Mouse (Mus musculus) adrenal gland, adult 18-20 months (tissue): ENCODE measurements around the gene Rimkla. TPM values are rescaled to one million over a fixed set of nuclear protein-coding genes. Genes with fewer than 3 reads are reported as not detected.

Source experiments
- DNase-seq, 2 experiments: peaks; one replicate each; pipeline ENCODE4 v3.0.0; 2021 to 2022; ENCODE audit warnings: low spot score in 2 of 2
- total RNA-seq, 2 experiments: library from RNA; stranded (reverse); gene quantifications; 1 replicate in 1 of 2; 2 replicates in 1 of 2; pipeline ENCODE4 v1.2.3; 2021

Rimkla gene
- total RNA-seq, 2 experiments from 2014 or later: 0.10 to 0.13 TPM

DNA sequence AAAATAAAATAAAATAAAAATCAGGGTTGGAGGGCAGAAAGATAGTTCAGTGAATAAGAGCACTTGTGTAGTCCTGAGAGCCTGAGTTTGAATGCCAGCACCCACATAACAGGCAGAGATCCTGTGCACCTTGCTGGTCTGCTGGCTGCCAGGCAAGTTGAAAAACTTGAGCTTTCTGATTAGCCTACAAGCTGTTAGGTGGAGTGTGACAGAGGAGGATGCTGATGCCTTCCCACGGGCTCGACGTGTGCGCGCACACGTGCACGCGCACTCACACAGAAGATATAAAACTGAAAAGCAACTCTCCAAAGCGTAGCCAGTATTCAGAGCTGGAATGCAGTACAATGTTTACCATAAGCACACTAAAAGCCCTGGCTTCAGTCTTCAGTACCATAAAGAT lies 19.9 kb downstream of the Rimkla start:
- DNase-seq: no peak

- no peak for DNase-seq
Observed at GRCm38 (mm10) chr4:119467720-119468380, 24.6 kb downstream of the Rimkla start.

GRCm38 (mm10) chr4:119465841-119466240 lies 26.6 kb downstream of the Rimkla start:
- no peak for DNase-seq

GRCm38 (mm10) chr4:119463756-119464419 lies 28.5 kb downstream of the Rimkla start:
- no peak for DNase-seq

DNA sequence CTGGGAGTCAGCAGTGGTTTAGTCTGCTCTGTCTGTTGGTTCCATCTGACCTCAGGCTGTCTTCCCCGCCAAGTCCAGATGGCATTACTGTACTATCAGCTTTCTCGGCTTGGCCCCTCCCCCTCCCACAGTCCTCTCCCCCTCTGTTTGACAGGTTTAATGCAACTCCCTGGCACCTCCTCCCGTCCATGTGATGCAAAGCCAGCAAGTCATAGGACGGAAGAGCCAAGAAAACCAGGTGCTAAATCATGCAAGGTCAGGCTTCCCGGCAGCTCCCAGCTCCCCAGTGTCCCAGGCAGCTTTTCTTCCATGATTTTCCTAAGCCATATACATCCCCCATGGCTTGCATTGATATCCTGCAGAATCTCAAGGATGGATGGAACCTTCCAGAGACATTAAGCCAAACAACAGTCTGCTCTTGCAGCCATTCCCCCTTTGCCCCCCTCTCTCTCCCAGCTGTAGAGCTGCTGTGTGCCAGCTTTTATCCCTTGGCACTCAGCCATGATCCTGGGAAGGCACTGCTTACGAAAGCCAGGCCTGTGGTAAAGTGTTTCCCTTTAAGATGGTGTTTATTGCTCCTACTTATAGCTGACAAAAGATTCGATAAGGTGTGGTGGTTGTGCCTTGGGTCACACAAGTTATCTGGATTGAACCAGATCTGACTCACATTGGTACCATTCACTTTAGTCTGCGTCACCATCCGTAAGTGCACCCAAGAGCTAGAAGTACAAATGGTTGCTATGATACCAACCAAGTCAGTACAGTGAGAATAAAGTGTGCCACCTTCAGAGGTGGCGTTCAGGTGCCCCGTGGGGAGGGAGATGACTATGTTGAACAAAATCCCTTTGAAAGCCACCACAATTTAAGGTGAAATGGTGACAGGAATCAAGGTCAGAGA lies 29.3 kb downstream of the Rimkla start:
- DNase-seq: peak; percentile 8 to 28

DNA sequence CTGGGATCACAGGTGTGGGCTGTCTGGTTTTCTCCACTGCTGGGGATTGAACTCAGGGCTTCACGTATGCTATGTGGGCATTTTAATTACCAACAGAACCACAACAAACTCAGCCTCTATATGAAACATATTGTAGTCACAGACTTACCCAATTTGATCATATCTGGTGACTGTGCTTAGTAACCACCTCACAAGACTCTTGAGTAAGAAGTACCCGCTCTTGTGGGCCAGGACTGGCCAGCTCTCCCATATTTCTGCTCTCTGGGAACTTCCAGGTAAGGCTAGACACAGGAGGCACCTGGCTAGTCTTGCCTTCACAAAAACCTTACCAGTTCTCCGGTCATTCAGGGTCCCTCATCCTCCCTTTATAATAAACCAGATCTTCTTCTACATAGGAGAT lies 30.0 kb downstream of the Rimkla start:
- DNase-seq: no peak

DNA sequence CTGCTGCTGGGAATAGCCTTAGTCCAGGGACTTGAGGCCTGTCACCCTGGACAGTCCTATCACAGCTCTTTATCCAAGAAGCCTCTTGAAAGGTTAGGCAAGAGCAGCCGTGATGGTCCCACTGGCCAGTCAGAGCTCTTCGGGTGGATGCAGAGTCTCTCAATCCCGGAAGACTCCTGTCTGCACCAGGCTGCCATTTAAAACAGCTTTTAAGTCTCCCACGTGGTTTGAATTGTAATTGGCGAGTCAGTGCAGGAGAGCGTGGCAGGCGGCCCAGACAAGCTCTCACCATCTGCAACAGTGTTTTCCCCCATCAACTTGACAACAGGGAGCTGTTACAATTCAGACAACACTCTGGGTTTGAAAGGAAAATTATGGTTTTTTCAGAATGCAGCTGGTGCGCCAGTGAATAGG lies 31.7 kb downstream of the Rimkla start:
- no peak for DNase-seq

- no peak for DNase-seq
Observed at GRCm38 (mm10) chr4:119460296-119460695, 32.1 kb downstream of the Rimkla start.

DNA sequence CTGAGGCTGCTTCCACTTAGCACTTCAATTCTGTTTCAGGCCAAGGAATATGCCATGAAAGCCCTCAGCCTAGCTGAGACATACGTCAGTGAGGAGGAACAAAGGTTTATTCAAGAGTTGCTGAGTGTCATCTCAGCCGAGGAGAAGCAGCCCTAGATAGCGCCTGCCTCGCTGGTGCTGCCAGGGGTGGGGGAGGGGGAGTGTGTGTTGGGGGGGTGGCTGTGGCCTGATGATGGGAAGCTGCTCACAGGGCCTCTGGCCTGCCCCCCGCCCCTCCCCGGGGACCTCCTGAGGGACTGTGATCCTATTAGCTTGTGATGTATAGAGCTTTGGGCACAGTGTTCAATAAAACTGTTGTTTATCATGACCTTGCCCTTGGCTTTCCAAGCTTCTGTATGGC lies 38.9 kb downstream of the Rimkla start:
- DNase-seq: no peak

GRCm38 (mm10) chr4:119453128-119453527 lies 39.3 kb downstream of the Rimkla start:
- no peak for DNase-seq

DNA sequence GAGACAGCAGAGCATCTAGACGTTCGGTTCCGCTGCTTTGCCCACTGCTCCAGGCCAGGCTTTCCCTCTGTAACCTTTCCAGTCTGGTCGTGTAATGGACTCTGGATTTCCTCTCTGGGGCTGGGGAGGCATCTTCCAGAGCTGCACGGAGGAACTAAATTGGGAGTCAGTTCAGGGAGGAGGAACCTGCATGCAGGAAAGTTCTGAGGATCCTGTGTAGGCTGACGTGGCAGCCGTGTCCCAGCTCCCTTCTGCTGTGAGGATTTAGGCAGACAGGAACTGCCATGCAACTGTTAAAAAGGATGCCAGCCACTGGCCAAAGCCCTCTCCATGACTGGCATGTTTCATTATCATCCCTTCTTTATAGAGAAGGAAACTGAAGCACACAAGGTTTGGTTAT lies 42.0 kb downstream of the Rimkla start:
- no peak for DNase-seq

- DNase-seq: no peak
Observed at GRCm38 (mm10) chr4:119447786-119448185, 44.6 kb downstream of the Rimkla start.

DNA sequence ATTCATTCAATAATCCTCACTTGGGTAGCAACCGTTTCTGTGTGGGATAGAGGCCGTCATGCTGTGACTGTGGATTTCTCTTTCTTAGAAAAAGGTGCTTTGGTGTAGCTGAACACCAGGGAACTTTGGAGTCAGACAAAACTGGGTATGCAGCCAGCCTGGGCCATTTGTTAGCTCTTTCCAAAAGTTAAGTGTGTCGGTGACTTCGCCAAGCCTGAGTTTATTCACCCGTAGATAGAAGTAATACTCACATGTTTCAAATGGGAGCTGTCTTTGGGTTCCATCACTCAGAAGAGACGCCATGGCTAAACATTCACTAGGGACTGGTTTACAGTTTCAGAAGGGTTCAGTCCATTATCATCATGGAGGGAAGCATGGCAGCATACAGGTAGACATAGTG lies 45.2 kb downstream of the Rimkla start:
- no peak for DNase-seq

DNA sequence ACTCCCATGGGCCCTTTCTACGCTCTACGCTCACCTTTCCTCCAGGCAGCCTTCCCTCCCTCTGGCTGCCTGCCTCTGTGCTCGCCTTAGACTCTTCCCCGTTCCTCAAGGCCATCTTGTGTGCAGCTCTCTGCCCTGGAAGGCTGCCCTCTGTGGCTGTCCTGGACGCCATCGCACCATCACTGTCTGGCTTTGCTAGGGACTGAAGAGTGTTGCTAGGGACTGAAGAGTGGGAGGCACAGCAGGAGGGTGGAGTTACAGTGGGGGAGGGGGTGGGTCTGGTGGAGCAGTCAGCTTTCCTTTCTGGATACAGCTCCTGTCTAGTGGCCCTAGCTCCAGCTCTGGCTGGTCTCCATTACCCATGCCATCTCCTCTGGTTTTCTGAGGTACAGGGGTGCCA lies 49.9 kb downstream of the Rimkla start:
- DNase-seq: no peak

DNA sequence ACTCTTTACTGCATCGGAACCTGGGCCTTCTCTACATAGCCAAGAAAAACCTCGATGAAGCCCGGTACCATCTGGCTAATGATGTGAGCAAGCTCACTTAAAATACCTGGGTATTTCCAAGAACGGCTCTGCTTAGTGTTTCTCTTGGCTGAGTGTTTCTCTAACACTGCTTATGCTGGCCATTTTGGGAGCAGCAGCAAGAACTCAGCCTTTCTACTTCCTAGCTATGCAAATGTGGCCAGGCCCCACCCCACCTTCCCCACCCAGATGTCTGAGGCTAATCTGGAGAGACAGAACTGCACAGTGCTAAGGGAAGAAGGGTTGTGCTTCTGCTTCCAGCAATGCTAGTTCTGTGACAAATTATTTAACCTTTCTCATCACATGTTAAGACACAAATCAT lies 50.6 kb downstream of the Rimkla start:
- DNase-seq: no peak

DNA sequence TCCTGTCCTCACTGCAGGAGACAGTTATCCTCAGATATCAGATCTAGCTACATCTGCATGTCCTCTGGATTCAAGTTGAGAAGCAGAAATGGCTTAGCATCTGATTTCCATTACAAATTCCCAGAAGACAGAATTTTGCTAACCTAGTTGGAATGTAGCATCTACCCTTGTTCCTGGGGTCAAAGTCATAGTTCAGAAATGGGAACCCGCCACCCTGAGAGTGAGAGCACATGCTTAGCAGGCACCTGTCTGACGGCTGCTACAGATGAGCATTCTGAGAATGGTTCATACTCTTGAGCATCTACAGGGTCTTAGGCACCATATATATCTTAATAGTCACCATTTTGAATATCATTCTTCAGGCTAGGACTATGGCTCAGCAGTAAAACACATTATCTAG lies 54.5 kb downstream of the Rimkla start:
- DNase-seq: no peak

DNA sequence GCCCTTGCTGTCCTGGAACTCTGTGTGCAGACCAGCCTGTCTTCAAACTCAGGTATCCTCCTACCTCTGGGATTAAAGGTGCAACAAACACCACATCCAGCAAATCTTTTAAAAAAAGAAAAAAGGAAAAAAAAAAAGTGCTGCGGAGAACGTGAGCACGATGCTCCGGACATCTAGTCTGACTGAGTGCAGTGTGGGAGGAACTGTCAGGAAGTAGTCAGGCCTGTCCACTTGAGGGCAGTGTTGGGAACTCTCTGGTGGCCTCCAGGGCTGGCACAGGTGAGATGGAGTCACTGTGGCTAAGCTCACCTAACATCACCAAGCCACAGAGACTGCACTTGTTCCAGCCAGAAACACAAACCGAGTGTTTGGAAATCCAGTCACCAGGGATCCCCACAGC lies 61.8 kb downstream of the Rimkla start:
- peak in 1 of 2 experiments; percentile 47 for DNase-seq

DNA sequence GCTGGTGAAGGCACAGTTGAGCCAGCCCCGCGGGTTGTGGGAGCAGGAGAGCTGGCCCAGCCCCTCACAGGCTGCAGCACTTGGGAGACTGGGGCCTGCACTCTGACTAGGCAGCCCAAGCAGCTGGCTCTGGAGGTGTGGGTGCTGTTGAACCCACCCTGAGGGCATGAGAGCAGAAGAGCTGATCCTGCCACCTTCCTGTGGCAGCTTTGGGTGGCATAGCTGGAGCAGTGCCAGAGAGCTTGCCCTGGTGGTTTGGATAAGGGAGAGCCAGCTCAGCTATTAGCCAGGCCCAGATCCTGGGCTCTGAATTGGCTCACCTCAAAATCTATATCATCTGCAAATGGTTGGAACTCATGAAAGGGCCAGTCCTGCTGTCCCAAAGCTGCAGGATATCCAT lies 64.7 kb downstream of the Rimkla start:
- no peak for DNase-seq

DNA sequence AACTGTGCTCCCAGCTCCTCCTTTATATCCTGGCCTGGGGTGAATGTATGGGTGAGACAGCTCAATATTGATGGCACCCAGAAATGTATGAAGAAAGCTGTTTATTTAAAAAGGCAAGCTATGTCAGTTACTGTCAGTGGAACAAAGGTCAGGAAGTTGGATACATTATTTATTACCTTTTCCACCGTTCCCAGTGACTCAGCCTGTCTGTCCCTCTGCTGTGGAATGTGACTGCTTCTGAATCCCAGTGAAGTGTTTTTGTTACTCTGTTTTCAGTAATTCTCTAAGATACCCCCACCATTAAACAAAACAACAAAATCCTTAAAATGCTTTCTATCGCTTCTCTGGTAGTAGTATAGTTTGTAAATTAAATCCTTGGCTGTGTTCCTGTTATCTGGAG lies 66.8 kb downstream of the Rimkla start:
- DNase-seq: no peak

DNA sequence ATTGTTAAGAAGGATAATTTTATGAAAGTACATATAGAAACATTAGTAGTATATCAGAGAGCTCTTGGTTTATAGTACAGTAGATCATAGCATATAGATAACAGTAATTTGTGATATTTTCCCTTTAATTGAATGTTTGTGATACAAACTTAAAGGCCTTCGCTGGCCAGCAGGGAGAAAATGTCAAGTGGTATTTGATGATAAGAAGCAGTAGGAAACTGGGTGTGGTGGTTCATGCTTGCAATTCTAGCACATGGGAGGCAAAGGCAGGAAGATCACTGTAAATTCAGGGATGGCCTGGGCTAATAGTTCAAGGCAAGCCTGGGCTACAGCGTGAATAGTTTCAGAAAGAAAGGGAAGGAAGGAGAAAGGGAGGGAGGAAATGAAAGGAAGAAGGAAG lies 67.4 kb downstream of the Rimkla start:
- no peak for DNase-seq

- DNase-seq: peak; percentile 89
Observed at GRCm38 (mm10) chr4:119422294-119422964, 70.0 kb downstream of the Rimkla start, which contains the start of the genes Ppcs and Zmynd12. Gene Ppcs (minus strand): TSS chr4:119422420. Gene Zmynd12 (plus strand): TSS chr4:119422814.
